ENCODE assay signal across 8 mouse cellular contexts in genomic region chr19:5849843-5850527, GRCm38 (mm10). TPM values are rescaled to one million over a fixed set of nuclear protein-coding genes. Genes with fewer than 3 reads are reported as not detected.
A peak's percentile ranks its signal among the peaks of the same experiment; 100 is the strongest.
DNase-seq lines count a peak whose midpoint lies in the region; ATAC-seq lines count a peak whose summit lies in the region.

No protein-coding gene starts in this region.

- H3K4me1 ChIP-seq in forebrain, embryonic 11.5 days (replicated peaks; ENCODE audit: control insufficient read depth, insufficient read depth, low read length) = peaks cover 40% of the 10 kb centered on the region
- H3K4me1 ChIP-seq in heart, embryonic 16.5 days (ENCODE audit: control insufficient read depth, insufficient read depth, low read length) = peaks cover 62% of the 10 kb centered on the region
- H3K4me1 ChIP-seq in liver, embryonic 15.5 days (replicated peaks) = peaks cover 78% of the 10 kb centered on the region
- H3K4me1 ChIP-seq in neural tube, embryonic 11.5 days (ENCODE audit: control insufficient read depth, insufficient read depth, low read length) = peaks cover 34% of the 10 kb centered on the region
- H3K4me1 ChIP-seq in stomach, embryonic 16.5 days (ENCODE audit: control insufficient read depth, insufficient read depth, low read length) = peaks cover 59% of the 10 kb centered on the region

- H3K27me3 ChIP-seq in forebrain, embryonic 11.5 days (ENCODE audit: control insufficient read depth, insufficient read depth, low read length) = no peaks in the 10 kb centered on the region
- no peaks in the 10 kb centered on the region for H3K27me3 ChIP-seq in heart, embryonic 16.5 days (ENCODE audit: control insufficient read depth, insufficient read depth, low read length)
- no peaks in the 10 kb centered on the region for H3K27me3 ChIP-seq in liver, embryonic 15.5 days
- no peaks in the 10 kb centered on the region for H3K27me3 ChIP-seq in neural tube, embryonic 11.5 days (ENCODE audit: control insufficient read depth, insufficient read depth, low read length)
- H3K27me3 ChIP-seq in stomach, embryonic 16.5 days (ENCODE audit: control insufficient read depth, insufficient read depth, low read length) = no peaks in the 10 kb centered on the region

- no peaks in the 10 kb centered on the region for H3K9me3 ChIP-seq in forebrain, embryonic 11.5 days (ENCODE audit: control insufficient read depth, low read length)
- no peaks in the 10 kb centered on the region for H3K9me3 ChIP-seq in heart, embryonic 16.5 days (replicated peaks; ENCODE audit: control insufficient read depth, low read length)
- H3K9me3 ChIP-seq in liver, embryonic 15.5 days (replicated peaks) = no peaks in the 10 kb centered on the region
- H3K9me3 ChIP-seq in neural tube, embryonic 11.5 days (ENCODE audit: control insufficient read depth, low read length) = no peaks in the 10 kb centered on the region
- H3K9me3 ChIP-seq in stomach, embryonic 16.5 days (replicated peaks; ENCODE audit: control insufficient read depth, low read length) = no peaks in the 10 kb centered on the region

- peak; percentile 91 to 93 for DNase-seq in CD8-positive naive resting alpha-beta T cell, adult 2 months (ENCODE audit: low read depth in 2 of 2, low spot score in 2 of 2)
- DNase-seq in c-Kit-negative CD71-positive TER-119-positive erythroid progenitor cells, embryonic 14.5 days (ENCODE audit: low read depth, low spot score) = peak; percentile 90
- DNase-seq in forebrain, embryonic 11.5 days (ENCODE audit: low spot score) = peak; percentile 94
- DNase-seq in kidney, postnatal 36 days = peak; percentile 98
- DNase-seq in neural tube, embryonic 11.5 days (ENCODE audit: low spot score) = peak; percentile 89

- WGBS in forebrain, embryonic 11.5 days = 32% methylated on average over 11 of the region's 11 CpGs
- 24% methylated on average over 11 of the region's 11 CpGs for WGBS in heart, embryonic 16.5 days
- 12% methylated on average over 11 of the region's 11 CpGs for WGBS in liver, embryonic 15.5 days (ENCODE audit: insufficient replicate concordance)
- 30% methylated on average over 11 of the region's 11 CpGs for WGBS in neural tube, embryonic 11.5 days
- 22% methylated on average over 11 of the region's 11 CpGs for WGBS in stomach, embryonic 16.5 days

- H3K4me3 ChIP-seq in forebrain, embryonic 11.5 days (ENCODE audit: low read depth, low read length) = no peak overlapping the region
- peak overlapping the region; percentile 3; the same call in 1 of the 2 replicates for H3K4me3 ChIP-seq in heart, embryonic 16.5 days (ENCODE audit: low read length)
- peak overlapping the region; percentile 25 for H3K4me3 ChIP-seq in liver, embryonic 15.5 days (replicated peaks)
- H3K4me3 ChIP-seq in neural tube, embryonic 11.5 days (ENCODE audit: low read depth, low read length) = no peak overlapping the region
- H3K4me3 ChIP-seq in stomach, embryonic 16.5 days (replicated peaks; ENCODE audit: low read length) = peak overlapping the region; percentile 2; the same call in 1 of the 2 replicates

- peak; percentile 40 for ATAC-seq in forebrain, embryonic 11.5 days (replicated peaks; ENCODE audit: low FRiP score)
- 0 out of 2 replicates have a peak, but pooled peaks have one; percentile 12 for ATAC-seq in heart, embryonic 16.5 days (replicated peaks; ENCODE audit: extremely low read depth, insufficient read depth, low FRiP score)
- ATAC-seq in liver, embryonic 15.5 days (ENCODE audit: insufficient read depth) = peak; percentile 32
- ATAC-seq in neural tube, embryonic 11.5 days (ENCODE audit: insufficient read depth, low FRiP score, low TSS enrichment) = peak; percentile 21; the same call in 1 of the 2 replicates
- peak; percentile 30; the same call in 1 of the 2 replicates for ATAC-seq in stomach, embryonic 16.5 days (ENCODE audit: insufficient read depth, low FRiP score)

- H3K27ac ChIP-seq in forebrain, embryonic 11.5 days (ENCODE audit: low read depth, low read length) = no peak overlapping the region
- H3K27ac ChIP-seq in heart, embryonic 16.5 days (ENCODE audit: low read length) = peak overlapping the region; percentile 100
- H3K27ac ChIP-seq in liver, embryonic 15.5 days (replicated peaks) = peak overlapping the region; percentile 97
- H3K27ac ChIP-seq in neural tube, embryonic 11.5 days (ENCODE audit: low read depth, low read length) = no peak overlapping the region
- H3K27ac ChIP-seq in stomach, embryonic 16.5 days (ENCODE audit: low read length) = peak overlapping the region; percentile 100

- H3K9ac ChIP-seq in forebrain, embryonic 11.5 days (ENCODE audit: low read length) = no peak overlapping the region; the same call in 1 of the 2 replicates
- H3K9ac ChIP-seq in heart, embryonic 16.5 days (ENCODE audit: low read length) = peak overlapping the region; percentile 77
- H3K9ac ChIP-seq in liver, embryonic 15.5 days = peak overlapping the region; percentile 65
- H3K9ac ChIP-seq in neural tube, embryonic 11.5 days (ENCODE audit: low read length) = no peak overlapping the region
- peak overlapping the region; percentile 76; the same call in 1 of the 2 replicates for H3K9ac ChIP-seq in stomach, embryonic 16.5 days (ENCODE audit: low read length)

- no peaks in the 10 kb centered on the region for H3K36me3 ChIP-seq in forebrain, embryonic 11.5 days (ENCODE audit: control insufficient read depth, insufficient read depth, low read length)
- peaks cover 9% of the 10 kb centered on the region for H3K36me3 ChIP-seq in heart, embryonic 16.5 days (ENCODE audit: control insufficient read depth, insufficient read depth)
- H3K36me3 ChIP-seq in liver, embryonic 15.5 days (replicated peaks) = peaks cover 21% of the 10 kb centered on the region
- peaks cover 2% of the 10 kb centered on the region; the same call in 1 of the 2 replicates for H3K36me3 ChIP-seq in neural tube, embryonic 11.5 days (ENCODE audit: control insufficient read depth, insufficient read depth, low read length)
- H3K36me3 ChIP-seq in stomach, embryonic 16.5 days (ENCODE audit: control insufficient read depth, insufficient read depth, low read length) = no peaks in the 10 kb centered on the region

- no peak overlapping the region; the same call in 1 of the 2 replicates for H3K4me2 ChIP-seq in forebrain, embryonic 11.5 days (ENCODE audit: low read depth, low read length, severe bottlenecking)
- peak overlapping the region; percentile 32 for H3K4me2 ChIP-seq in heart, embryonic 16.5 days (ENCODE audit: low read depth, low read length)
- peak overlapping the region; percentile 82 for H3K4me2 ChIP-seq in liver, embryonic 15.5 days
- H3K4me2 ChIP-seq in neural tube, embryonic 11.5 days (ENCODE audit: low read depth) = no peak overlapping the region
- peak overlapping the region; percentile 80 for H3K4me2 ChIP-seq in stomach, embryonic 16.5 days (ENCODE audit: low read depth, low read length)

RNA-seq across cellular contexts. Expression of gene Frmd8, which starts 25.1 kb away (rescaled TPM):
- 20.4 and 24.5 TPM in 2 replicates for polyA plus RNA-seq in forebrain, embryonic 11.5 days (2014; fragmentation: Nextera tagmentation; extraction: Ambion mirVana)
- 33.6 and 34.8 TPM in 2 replicates for polyA plus RNA-seq in heart, embryonic 16.5 days (2015; fragmentation: Nextera tagmentation; extraction: Ambion mirVana)
- polyA plus RNA-seq in liver, embryonic 15.5 days (2015; fragmentation: Nextera tagmentation; extraction: Ambion mirVana) = 12.9 and 13.1 TPM in 2 replicates
- polyA plus RNA-seq in neural tube, embryonic 11.5 days (2014; fragmentation: Nextera tagmentation; extraction: Ambion mirVana) = 19.9 and 20.7 TPM in 2 replicates
- polyA plus RNA-seq in stomach, embryonic 16.5 days (2015; fragmentation: Nextera tagmentation; extraction: Ambion mirVana) = 27.4 and 29.5 TPM in 2 replicates

RNA-seq across cellular contexts. Expression of gene Slc25a45, which starts 27.6 kb away (rescaled TPM):
- polyA plus RNA-seq in forebrain, embryonic 11.5 days (2014; fragmentation: Nextera tagmentation; extraction: Ambion mirVana) = 0.90 and 1.1 TPM in 2 replicates
- 4.6 and 5.0 TPM in 2 replicates for polyA plus RNA-seq in heart, embryonic 16.5 days (2015; fragmentation: Nextera tagmentation; extraction: Ambion mirVana)
- polyA plus RNA-seq in liver, embryonic 15.5 days (2015; fragmentation: Nextera tagmentation; extraction: Ambion mirVana) = 7.1 and 7.9 TPM in 2 replicates
- 0.74 and 1.7 TPM in 2 replicates for polyA plus RNA-seq in neural tube, embryonic 11.5 days (2014; fragmentation: Nextera tagmentation; extraction: Ambion mirVana)
- polyA plus RNA-seq in stomach, embryonic 16.5 days (2015; fragmentation: Nextera tagmentation; extraction: Ambion mirVana) = 5.1 and 5.5 TPM in 2 replicates

RNA-seq across cellular contexts. Expression of gene Tigd3, which starts 44.0 kb away (rescaled TPM):
- 10.1 and 10.7 TPM in 2 replicates for polyA plus RNA-seq in forebrain, embryonic 11.5 days (2014; fragmentation: Nextera tagmentation; extraction: Ambion mirVana)
- polyA plus RNA-seq in heart, embryonic 16.5 days (2015; fragmentation: Nextera tagmentation; extraction: Ambion mirVana) = 1.5 and 1.6 TPM in 2 replicates
- 2.8 and 2.9 TPM in 2 replicates for polyA plus RNA-seq in liver, embryonic 15.5 days (2015; fragmentation: Nextera tagmentation; extraction: Ambion mirVana)
- polyA plus RNA-seq in neural tube, embryonic 11.5 days (2014; fragmentation: Nextera tagmentation; extraction: Ambion mirVana) = 5.7 and 6.6 TPM in 2 replicates
- polyA plus RNA-seq in stomach, embryonic 16.5 days (2015; fragmentation: Nextera tagmentation; extraction: Ambion mirVana) = 1.7 and 1.8 TPM in 2 replicates

Comparison
In these comparisons a context has a peak if more than half of its experiments do, and no peak if none do; other contexts are left out.
1. H3K27ac ChIP-seq: peak in heart, embryonic 16.5 days (single experiment), liver, embryonic 15.5 days (single experiment) and stomach, embryonic 16.5 days (single experiment); none in forebrain, embryonic 11.5 days (single experiment) and neural tube, embryonic 11.5 days (single experiment).
2. H3K4me2 ChIP-seq: peak in heart, embryonic 16.5 days (single experiment), liver, embryonic 15.5 days (single experiment) and stomach, embryonic 16.5 days (single experiment); none in forebrain, embryonic 11.5 days (single experiment) and neural tube, embryonic 11.5 days (single experiment).
3. H3K4me3 ChIP-seq: peak in heart, embryonic 16.5 days (single experiment), liver, embryonic 15.5 days (single experiment) and stomach, embryonic 16.5 days (single experiment); none in forebrain, embryonic 11.5 days (single experiment) and neural tube, embryonic 11.5 days (single experiment).
4. H3K9ac ChIP-seq: peak in heart, embryonic 16.5 days (single experiment), liver, embryonic 15.5 days (single experiment) and stomach, embryonic 16.5 days (single experiment); none in forebrain, embryonic 11.5 days (single experiment) and neural tube, embryonic 11.5 days (single experiment).
5. Peak in every context shown above with its lines, with median percentiles within 50 percentile points of each other: DNase-seq and ATAC-seq.